Mouse (Mus musculus) adrenal gland, adult (tissue): ENCODE measurements around the gene Amh.

Experiments used
- DNase-seq, 2 experiments: peaks; one replicate each; pipeline ENCODE4 v3.0.0; 2022 to 2023; ENCODE audit warnings: low spot score in 1 of 2; ENCODE audit not compliant: inconsistent age in 2 of 2

Amh gene

DNA sequence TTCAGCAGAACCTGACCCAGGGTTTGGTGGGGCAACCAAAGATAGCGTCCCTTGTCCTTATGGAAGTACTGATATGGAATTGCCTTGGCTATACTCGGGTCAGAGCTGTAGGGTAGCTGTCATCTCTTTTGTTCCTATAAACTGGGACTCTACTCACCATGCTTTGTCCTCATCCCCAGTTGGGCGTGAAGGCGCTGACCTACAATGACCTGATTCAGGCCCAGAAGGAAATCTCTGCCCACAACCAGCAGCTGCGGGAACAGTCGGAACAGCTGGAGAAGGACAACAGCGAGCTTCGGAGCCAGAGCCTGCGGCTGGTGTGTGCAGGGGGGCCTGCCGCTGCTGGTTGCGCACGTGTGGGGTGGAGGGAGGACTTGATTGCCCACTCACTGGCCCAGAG is 20.2 kb upstream of the Amh start:
- no peak for DNase-seq

- DNase-seq, result no peak
These were observed 19.1 kb upstream of the Amh start for GRCm38 (mm10) chr10:80785963-80786362.

- peak in 1 of 2 experiments; percentile 56 for DNase-seq
These were observed 17.5 kb upstream of the Amh start for GRCm38 (mm10) chr10:80787517-80787916.

- peak in 1 of 2 experiments; percentile 84 for DNase-seq
These were observed 14.2 kb upstream of the Amh start for GRCm38 (mm10) chr10:80790761-80791404.

DNA sequence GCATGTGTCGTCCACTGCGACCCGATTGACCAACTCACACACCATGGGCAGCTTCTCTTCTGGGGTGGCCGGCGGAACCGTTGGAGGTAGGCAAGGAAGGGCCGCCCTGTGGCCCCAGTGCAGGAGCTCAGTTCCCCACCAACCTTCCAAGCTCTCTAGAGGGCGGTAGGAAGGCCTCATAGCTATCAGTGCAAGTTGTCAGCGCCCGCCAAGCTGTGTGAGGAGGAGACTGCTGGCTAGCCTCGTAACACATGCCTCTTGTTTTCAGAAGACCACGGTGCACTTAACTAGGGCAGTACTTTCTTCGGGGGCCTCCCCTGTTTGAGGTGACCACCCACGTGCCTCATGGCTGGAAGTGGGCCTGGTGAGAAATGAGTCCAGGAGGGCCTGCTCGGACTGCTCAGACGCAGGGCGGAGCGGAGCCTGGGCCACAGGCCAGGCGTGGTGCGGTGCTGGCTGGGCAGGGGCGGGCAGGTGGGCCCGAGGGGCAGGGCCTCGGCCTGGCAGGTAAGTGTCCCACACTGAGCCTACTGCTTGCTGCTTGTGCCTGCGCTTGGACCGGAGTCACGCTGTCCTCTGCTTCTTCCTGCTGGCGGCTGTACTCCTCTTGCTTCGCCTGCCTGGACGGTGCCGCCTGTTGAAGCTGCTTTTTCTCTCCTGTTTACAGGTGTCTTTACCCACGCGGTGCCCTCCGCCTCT is 13.4 kb upstream of the Amh start:
- no peak for DNase-seq

- peak in 1 of 2 experiments; percentile 51 for DNase-seq
These were observed 12.6 kb upstream of the Amh start for GRCm38 (mm10) chr10:80792175-80793032.

- DNase-seq, result no peak
These were observed 11.8 kb upstream of the Amh start for GRCm38 (mm10) chr10:80793033-80793784.

DNA sequence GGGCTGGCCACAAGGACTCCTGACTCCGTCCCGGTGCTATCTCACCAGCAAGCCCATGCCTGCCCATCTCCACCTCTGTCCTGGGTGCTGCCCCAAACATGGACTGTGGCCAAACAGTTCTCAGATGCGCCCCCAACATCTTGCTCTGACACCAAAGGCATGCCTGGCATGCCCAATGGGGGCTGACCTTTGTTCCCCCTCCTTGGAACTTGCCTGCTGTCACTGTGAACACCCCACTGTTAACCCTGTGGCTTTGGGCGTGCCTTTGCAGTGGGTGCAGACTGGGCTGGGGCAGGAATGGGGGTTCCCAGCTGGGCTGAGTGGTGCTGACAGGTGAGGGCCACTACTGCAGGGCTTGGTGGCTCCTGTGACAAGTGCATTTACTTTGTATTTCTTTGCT is 11.2 kb upstream of the Amh start:
- no peak for DNase-seq

DNA sequence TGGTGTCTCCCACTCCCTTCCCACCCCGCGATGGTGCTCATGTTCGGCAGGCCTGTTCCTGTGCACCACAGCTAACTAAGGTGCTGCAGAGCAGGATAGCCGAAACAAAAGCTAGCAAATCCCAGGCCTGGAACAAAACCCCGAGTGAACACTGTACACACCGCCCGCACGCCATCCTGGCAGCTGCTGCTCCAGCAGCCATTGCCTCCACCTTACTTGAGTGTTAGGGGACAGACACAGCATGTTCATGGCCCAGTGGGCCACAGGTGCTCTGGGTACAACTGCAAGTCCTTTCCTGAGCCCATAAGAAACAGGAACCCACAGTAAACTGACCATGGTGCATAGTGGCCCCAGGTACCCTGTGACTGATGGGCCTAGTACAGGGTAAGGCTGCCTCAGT is 10.3 kb upstream of the Amh start:
- DNase-seq, result no peak

- no peak for DNase-seq
These were observed 8.7 kb upstream of the Amh start for GRCm38 (mm10) chr10:80796307-80796848.

DNA sequence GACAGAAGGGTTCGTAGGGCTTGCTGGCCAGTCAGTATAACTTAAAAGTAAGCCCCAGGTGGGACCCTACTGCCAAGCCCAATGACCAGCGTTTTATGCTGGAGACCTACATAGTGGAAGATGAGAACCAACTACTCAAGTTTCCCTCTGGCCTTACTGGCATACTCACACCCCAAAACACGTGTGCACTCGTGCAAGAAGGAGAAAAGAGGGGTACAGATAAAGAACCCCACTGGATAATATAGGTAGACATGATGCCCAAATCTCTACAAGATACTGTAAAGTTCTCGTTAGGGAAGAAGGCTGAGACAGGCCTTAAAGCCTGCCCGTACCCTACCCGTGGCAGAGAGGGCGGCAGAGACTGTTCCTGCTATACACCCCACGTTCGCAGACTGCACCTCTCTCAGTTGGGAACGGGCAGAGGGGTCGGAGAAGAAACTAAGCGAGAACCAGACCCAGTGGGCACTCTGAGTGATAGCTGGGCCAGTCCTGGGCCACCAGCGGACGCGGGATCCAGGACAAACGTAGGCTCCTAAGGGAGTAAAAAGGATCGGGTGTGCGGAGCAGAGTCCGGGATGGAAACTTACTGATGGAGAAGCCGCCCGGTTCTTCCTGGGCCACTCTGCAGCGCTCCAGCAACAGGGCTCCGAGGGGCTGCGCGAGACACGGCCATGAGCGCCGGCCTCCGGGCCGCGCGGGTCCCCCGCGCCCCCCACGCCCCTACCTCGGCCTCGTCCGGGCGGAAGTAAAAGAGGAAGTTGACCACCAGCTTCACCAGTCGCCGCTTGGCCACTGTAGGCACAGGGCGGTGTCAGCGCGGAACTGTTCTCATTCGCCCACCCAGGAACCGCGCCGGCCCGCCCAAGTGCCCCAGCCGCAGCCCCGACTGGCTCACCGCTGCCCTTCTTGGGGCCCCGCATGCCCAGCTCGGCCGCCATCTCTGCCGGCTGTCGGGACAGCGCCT is 7.6 kb upstream of the Amh start:
- no peak for DNase-seq

GRCm38 (mm10) chr10:80798150-80799006 is 6.7 kb upstream of the Amh start, which contains the start of the genes Sf3a2 and Plekhj1:
Gene Sf3a2 (plus strand): TSS chr10:80798198.
Gene Plekhj1 (minus strand): TSS chr10:80798626.
- DNase-seq, result peak; percentile 97 to 99

DNA sequence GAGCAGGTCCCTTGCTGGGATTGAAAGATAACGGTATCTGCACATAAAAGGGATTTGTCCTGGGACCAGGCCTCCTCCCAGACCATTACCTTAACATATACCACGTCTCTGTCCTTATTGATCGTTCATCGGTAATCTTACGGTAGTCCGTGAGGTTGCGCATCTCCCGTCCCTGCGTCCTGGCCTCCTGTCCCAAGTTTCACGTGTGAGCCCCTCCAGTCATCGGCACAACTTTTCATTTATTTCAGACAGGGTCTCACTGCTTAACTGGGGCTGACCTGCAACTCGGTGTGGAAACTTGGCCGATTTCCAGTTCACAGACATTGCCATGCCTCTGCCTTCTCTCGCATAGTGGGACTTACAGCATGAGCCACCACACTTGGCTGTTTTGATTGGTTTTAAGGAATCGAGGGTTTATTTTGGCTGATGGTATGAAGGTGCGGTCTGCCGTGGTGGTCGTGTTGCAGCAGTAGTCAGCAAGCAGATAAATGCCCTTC is 5.9 kb upstream of the Amh start:
- DNase-seq, result no peak

- no peak for DNase-seq
These were observed 2.7 kb upstream of the Amh start for GRCm38 (mm10) chr10:80802204-80802912.

DNA sequence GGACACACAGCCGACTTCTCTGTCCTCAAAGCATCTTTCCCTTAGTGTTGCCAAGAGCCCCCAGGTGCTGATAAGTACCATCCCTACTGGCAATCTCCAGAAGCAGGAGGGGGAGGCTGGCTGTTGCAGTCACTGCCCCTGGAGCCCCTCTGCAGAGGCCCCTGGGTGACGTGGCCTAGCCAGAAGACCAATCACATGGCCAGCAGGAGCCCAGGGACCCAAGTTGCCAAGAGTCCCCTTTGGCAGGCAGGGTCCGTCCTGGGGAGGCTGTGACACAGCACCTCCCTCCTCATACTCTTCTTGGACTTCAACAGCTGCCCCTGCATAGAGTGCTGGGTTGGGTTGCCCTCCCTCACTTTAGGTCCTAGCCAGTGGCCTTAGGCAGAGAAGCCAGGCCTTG is 2.0 kb upstream of the Amh start:
- DNase-seq, result no peak

DNA sequence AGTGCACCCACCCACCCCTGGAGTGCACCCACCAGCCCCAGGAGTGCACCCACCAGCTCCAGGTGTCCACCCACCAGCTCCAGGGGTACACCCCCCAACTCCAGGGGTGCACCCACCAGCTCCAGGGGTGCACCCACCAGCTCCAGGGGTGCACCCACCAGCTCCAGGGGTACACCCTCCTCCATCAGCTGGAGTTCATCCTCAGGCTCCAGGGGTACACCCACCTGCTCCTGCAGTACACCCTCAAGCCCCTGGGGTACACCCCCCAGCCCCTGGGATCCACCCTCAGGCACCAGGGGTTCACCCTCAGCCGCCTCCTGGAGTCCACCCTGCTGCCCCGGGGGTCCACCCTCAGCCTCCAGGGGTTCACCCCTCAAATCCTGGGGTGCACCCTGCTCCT is 703 bp upstream of the Amh start:
- no peak for DNase-seq

DNA sequence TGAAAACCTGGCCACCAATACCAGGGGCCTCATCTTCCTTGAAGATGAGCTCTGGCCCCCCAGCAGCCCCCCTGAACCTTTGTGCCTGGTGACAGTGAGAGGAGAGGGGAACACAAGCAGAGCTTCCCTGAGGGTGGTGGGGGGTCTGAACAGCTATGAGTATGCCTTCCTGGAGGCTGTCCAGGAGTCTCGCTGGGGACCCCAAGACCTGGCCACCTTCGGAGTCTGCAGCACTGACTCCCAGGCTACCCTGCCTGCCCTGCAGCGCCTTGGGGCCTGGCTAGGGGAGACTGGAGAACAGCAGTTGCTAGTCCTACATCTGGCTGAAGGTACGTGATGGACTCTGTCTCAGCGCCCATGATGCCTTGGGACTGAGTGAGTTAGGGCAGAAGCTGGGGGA is 279 bp downstream of the Amh start:
- DNase-seq, result no peak

GRCm38 (mm10) chr10:80805925-80806324 is 882 bp downstream of the Amh start:
- peak; percentile 78 to 92 for DNase-seq
